Mouse (Mus musculus): ENCODE results near the gene Cyth3. TPM values are rescaled to one million over a fixed set of nuclear protein-coding genes. Genes with fewer than 3 reads are reported as not detected.
A peak's percentile ranks its signal among the peaks of the same experiment; 100 is the strongest.

The Cyth3 gene
- polyA plus RNA-seq, 1 experiment from 2014 or later: 61.3 TPM

- Histone ChIP-seq H3K27me3 (no peaks in the 10 kb centered on the region), H3K4me2 (replicated peaks) (no peak overlapping the region), H3K4me1 (peaks cover 66% of the 10 kb centered on the region), H3K27ac (no peak overlapping the region), H3K4me3 (no peak overlapping the region), H3K9ac (no peak overlapping the region), H3K36me3 (no peaks in the 10 kb centered on the region), H3K9me3 (no peaks in the 10 kb centered on the region)
- ATAC-seq (ENCODE audit: low FRiP score, low read depth): no peak
- 70% methylated on average over 5 of the region's 5 CpGs for WGBS
Measured at GRCm38 (mm10) chr5:143674576-143674975, 52.3 kb downstream of the Cyth3 start.

- 68% methylated on average over 5 of the region's 5 CpGs for WGBS
- H3K27ac ChIP-seq: no peak overlapping the region
- no peak overlapping the region for H3K9ac ChIP-seq
- H3K4me1 ChIP-seq: peaks cover 68% of the 10 kb centered on the region
- no peak for ATAC-seq (ENCODE audit: low FRiP score, low read depth)
- no peaks in the 10 kb centered on the region for H3K9me3 ChIP-seq
- no peak overlapping the region for H3K4me2 ChIP-seq (replicated peaks)
- H3K27me3 ChIP-seq: no peaks in the 10 kb centered on the region
- no peak overlapping the region for H3K4me3 ChIP-seq
- H3K36me3 ChIP-seq: no peaks in the 10 kb centered on the region
Measured at GRCm38 (mm10) chr5:143676218-143676985, 54.2 kb downstream of the Cyth3 start.

- 68% methylated on average over 4 of the region's 4 CpGs for WGBS
- H3K4me1 ChIP-seq: peaks cover 62% of the 10 kb centered on the region
- 0 out of 2 replicates have a peak, but pooled peaks have one; percentile 30 for ATAC-seq (ENCODE audit: low FRiP score, low read depth)
Measured at GRCm38 (mm10) chr5:143677363-143677762, 55.1 kb downstream of the Cyth3 start.

GRCm38 (mm10) chr5:143678634-143679271 is 56.5 kb downstream of the Cyth3 start:
- Histone ChIP-seq H3K4me1 (peaks cover 65% of the 10 kb centered on the region), H3K27me3 (no peaks in the 10 kb centered on the region), H3K36me3 (no peaks in the 10 kb centered on the region; the same call in 1 of the 2 replicates), H3K4me2 (replicated peaks) (0 out of 2 replicates have a peak overlapping the region, but pooled peaks have one; percentile 3), H3K27ac (peak overlapping the region; percentile 39), H3K4me3 (no peak overlapping the region), H3K9ac (peak overlapping the region; percentile 54; the same call in 1 of the 2 replicates), H3K9me3 (no peaks in the 10 kb centered on the region)
- 36% methylated on average over 6 of the region's 6 CpGs for WGBS
- ATAC-seq (ENCODE audit: low FRiP score, low read depth): peak; percentile 46; the same call in 1 of the 2 replicates

More at GRCm38 (mm10) chr5:143677363-143677762, 55.1 kb downstream of the Cyth3 start:
- H3K27ac ChIP-seq: no peak overlapping the region
- no peak overlapping the region for H3K4me2 ChIP-seq (replicated peaks)
- no peak overlapping the region for H3K9ac ChIP-seq
- H3K9me3 ChIP-seq: no peaks in the 10 kb centered on the region
- no peak overlapping the region for H3K4me3 ChIP-seq
- no peaks in the 10 kb centered on the region for H3K36me3 ChIP-seq
- H3K27me3 ChIP-seq: no peaks in the 10 kb centered on the region

GRCm38 (mm10) chr5:143679654-143680053 is 57.4 kb downstream of the Cyth3 start:
- Histone ChIP-seq H3K4me2 (replicated peaks) (no peak overlapping the region), H3K9ac (no peak overlapping the region), H3K36me3 (peaks cover 4% of the 10 kb centered on the region), H3K4me3 (no peak overlapping the region), H3K27ac (no peak overlapping the region; the same call in 1 of the 2 replicates), H3K27me3 (no peaks in the 10 kb centered on the region), H3K4me1 (peaks cover 62% of the 10 kb centered on the region), H3K9me3 (no peaks in the 10 kb centered on the region)
- WGBS: 74% methylated on average over 6 of the region's 6 CpGs
- no peak for ATAC-seq (ENCODE audit: low FRiP score, low read depth)

- no peak overlapping the region for H3K4me2 ChIP-seq (replicated peaks)
- peak overlapping the region; percentile 33; the same call in 1 of the 2 replicates for H3K27ac ChIP-seq
- H3K4me1 ChIP-seq: peaks cover 31% of the 10 kb centered on the region
- H3K9me3 ChIP-seq: no peaks in the 10 kb centered on the region
- ATAC-seq (ENCODE audit: low FRiP score, low read depth): no peak
- H3K9ac ChIP-seq: peak overlapping the region; percentile 43
- peaks cover 38% of the 10 kb centered on the region for H3K36me3 ChIP-seq
- H3K27me3 ChIP-seq: no peaks in the 10 kb centered on the region
- no peak overlapping the region for H3K4me3 ChIP-seq
- 35% methylated on average over 6 of the region's 6 CpGs for WGBS
Measured at GRCm38 (mm10) chr5:143683696-143684095, 61.4 kb downstream of the Cyth3 start.

GRCm38 (mm10) chr5:143684911-143685390 is 62.7 kb downstream of the Cyth3 start:
- Histone ChIP-seq H3K4me2 (replicated peaks) (no peak overlapping the region), H3K27me3 (no peaks in the 10 kb centered on the region), H3K9me3 (no peaks in the 10 kb centered on the region), H3K36me3 (peaks cover 41% of the 10 kb centered on the region), H3K9ac (no peak overlapping the region), H3K4me1 (peaks cover 19% of the 10 kb centered on the region), H3K27ac (no peak overlapping the region), H3K4me3 (no peak overlapping the region)
- ATAC-seq (ENCODE audit: low FRiP score, low read depth): no peak
- 93% methylated on average over 8 of the region's 8 CpGs for WGBS

GRCm38 (mm10) chr5:143686456-143686855 is 64.2 kb downstream of the Cyth3 start:
- ATAC-seq (ENCODE audit: low FRiP score, low read depth): no peak
- 90% methylated on average over 3 of the region's 3 CpGs for WGBS

GRCm38 (mm10) chr5:143687589-143687988 is 65.3 kb downstream of the Cyth3 start:
- H3K27me3 ChIP-seq: no peaks in the 10 kb centered on the region
- no peak overlapping the region for H3K9ac ChIP-seq
- no peak overlapping the region for H3K4me3 ChIP-seq
- 97% methylated on average over 3 of the region's 3 CpGs for WGBS
- ATAC-seq (ENCODE audit: low FRiP score, low read depth): no peak
- H3K36me3 ChIP-seq: peaks cover 65% of the 10 kb centered on the region
- no peak overlapping the region for H3K27ac ChIP-seq
- no peaks in the 10 kb centered on the region for H3K9me3 ChIP-seq
- no peak overlapping the region for H3K4me2 ChIP-seq (replicated peaks)
- H3K4me1 ChIP-seq: peaks cover 13% of the 10 kb centered on the region

More at GRCm38 (mm10) chr5:143686456-143686855, 64.2 kb downstream of the Cyth3 start:
- no peaks in the 10 kb centered on the region for H3K9me3 ChIP-seq
- H3K4me3 ChIP-seq: no peak overlapping the region
- no peaks in the 10 kb centered on the region for H3K27me3 ChIP-seq
- peaks cover 13% of the 10 kb centered on the region for H3K4me1 ChIP-seq
- no peak overlapping the region for H3K4me2 ChIP-seq (replicated peaks)
- no peak overlapping the region for H3K27ac ChIP-seq
- H3K9ac ChIP-seq: no peak overlapping the region
- peaks cover 54% of the 10 kb centered on the region for H3K36me3 ChIP-seq

- 88% methylated on average over 9 of the region's 9 CpGs for WGBS
- peaks cover 87% of the 10 kb centered on the region for H3K36me3 ChIP-seq
Measured at GRCm38 (mm10) chr5:143690392-143690791, 68.1 kb downstream of the Cyth3 start.

GRCm38 (mm10) chr5:143690926-143691325 is 68.7 kb downstream of the Cyth3 start:
- peaks cover 87% of the 10 kb centered on the region for H3K36me3 ChIP-seq
- H3K4me3 ChIP-seq: no peak overlapping the region
- ATAC-seq (ENCODE audit: low FRiP score, low read depth): no peak
- H3K4me2 ChIP-seq (replicated peaks): no peak overlapping the region
- 90% methylated on average over 5 of the region's 5 CpGs for WGBS
- no peak overlapping the region for H3K9ac ChIP-seq
- no peak overlapping the region for H3K27ac ChIP-seq
- no peaks in the 10 kb centered on the region for H3K4me1 ChIP-seq
- H3K27me3 ChIP-seq: no peaks in the 10 kb centered on the region
- no peaks in the 10 kb centered on the region for H3K9me3 ChIP-seq

More at GRCm38 (mm10) chr5:143690392-143690791, 68.1 kb downstream of the Cyth3 start:
- ATAC-seq (ENCODE audit: low FRiP score, low read depth): no peak
- H3K9ac ChIP-seq: no peak overlapping the region
- no peaks in the 10 kb centered on the region for H3K27me3 ChIP-seq
- H3K9me3 ChIP-seq: no peaks in the 10 kb centered on the region
- H3K4me1 ChIP-seq: no peaks in the 10 kb centered on the region
- H3K27ac ChIP-seq: no peak overlapping the region
- no peak overlapping the region for H3K4me3 ChIP-seq
- no peak overlapping the region for H3K4me2 ChIP-seq (replicated peaks)

- H3K36me3 ChIP-seq: peaks cover 93% of the 10 kb centered on the region
Measured at GRCm38 (mm10) chr5:143696323-143696722, 74.1 kb downstream of the Cyth3 start.

More at GRCm38 (mm10) chr5:143696323-143696722, 74.1 kb downstream of the Cyth3 start:
- Histone ChIP-seq H3K4me3 (no peak overlapping the region), H3K9ac (no peak overlapping the region), H3K27ac (no peak overlapping the region), H3K27me3 (no peaks in the 10 kb centered on the region), H3K4me2 (replicated peaks) (no peak overlapping the region), H3K4me1 (no peaks in the 10 kb centered on the region), H3K9me3 (no peaks in the 10 kb centered on the region)
- 61% methylated on average over 3 of the region's 3 CpGs for WGBS
- 0 out of 2 replicates have a peak, but pooled peaks have one; percentile 19 for ATAC-seq (ENCODE audit: low FRiP score, low read depth)

Measured in limb, embryonic 13.5 days (tissue).